Mouse (Mus musculus) spleen, postnatal 4 days (tissue): ENCODE measurements around the gene Mrto4.

Experiments used
- DNase-seq, 2 experiments: peaks; one replicate each; pipeline ENCODE4 v3.0.0; 2022; ENCODE audit warnings: low spot score in 2 of 2

Gene Mrto4

GRCm38 (mm10) chr4:139340835-139341234 is 11.5 kb downstream of the Mrto4 start:
- no peak for DNase-seq

- no peak for DNase-seq
These were observed 14.2 kb downstream of the Mrto4 start for GRCm38 (mm10) chr4:139338145-139338544.

GRCm38 (mm10) chr4:139336822-139337483 is 15.4 kb downstream of the Mrto4 start:
- peak; percentile 86 to 97 for DNase-seq

GRCm38 (mm10) chr4:139335507-139335906 is 16.9 kb downstream of the Mrto4 start:
- peak in 1 of 2 experiments; percentile 35 for DNase-seq

GRCm38 (mm10) chr4:139334631-139335295 is 17.6 kb downstream of the Mrto4 start:
- DNase-seq: no peak

GRCm38 (mm10) chr4:139330605-139331004 is 21.8 kb downstream of the Mrto4 start:
- peak; percentile 87 to 92 for DNase-seq

- DNase-seq: no peak
These were observed 32.6 kb downstream of the Mrto4 start for GRCm38 (mm10) chr4:139319740-139320139.

- DNase-seq: no peak
These were observed 33.9 kb downstream of the Mrto4 start for GRCm38 (mm10) chr4:139318449-139318848.

GRCm38 (mm10) chr4:139312632-139313031 is 39.7 kb downstream of the Mrto4 start:
- DNase-seq: peak; percentile 54 to 81

- no peak for DNase-seq
These were observed 40.7 kb downstream of the Mrto4 start for GRCm38 (mm10) chr4:139311707-139312106.

GRCm38 (mm10) chr4:139310899-139311701 is 41.3 kb downstream of the Mrto4 start:
- DNase-seq: peak in 1 of 2 experiments; percentile 13

- DNase-seq: peak; percentile 99 to 100
These were observed 42.0 kb downstream of the Mrto4 start, which contains the start of the genes Pqlc2 and Akr7a5 for GRCm38 (mm10) chr4:139310171-139310898. TSS of gene Pqlc2 (minus strand) at chr4:139310708. TSS of gene Akr7a5 (plus strand) at chr4:139310744.

GRCm38 (mm10) chr4:139309651-139310050 is 42.7 kb downstream of the Mrto4 start:
- peak in 1 of 2 experiments; percentile 60 for DNase-seq

GRCm38 (mm10) chr4:139307916-139308315 is 44.5 kb downstream of the Mrto4 start:
- DNase-seq: peak; percentile 65 to 72

GRCm38 (mm10) chr4:139305521-139305920 is 46.9 kb downstream of the Mrto4 start:
- DNase-seq: no peak

GRCm38 (mm10) chr4:139302241-139302640 is 50.1 kb downstream of the Mrto4 start:
- no peak for DNase-seq

GRCm38 (mm10) chr4:139301780-139302179 is 50.6 kb downstream of the Mrto4 start:
- no peak for DNase-seq

- DNase-seq: no peak
These were observed 53.6 kb downstream of the Mrto4 start for GRCm38 (mm10) chr4:139298671-139299366.

GRCm38 (mm10) chr4:139297566-139297965 is 54.8 kb downstream of the Mrto4 start:
- DNase-seq: no peak
